Mouse (Mus musculus) E14TG2a.4 (cell line): Measurements from ENCODE around the gene Suz12.
A peak's percentile ranks its signal among the peaks of the same experiment; 100 is the strongest.
"Not testable (repeated sequence)": the region's sequence is repeated elsewhere in the genome, so short reads cannot be mapped to it uniquely, and the experiment has no call there.

ENCODE experiments used
- H3K27me3 ChIP-seq: 2 replicates; pipeline ENCODE4 v1.6.1; 2014; ENCODE audit warnings: low read length, control low read depth; ENCODE audit not compliant: insufficient read depth
- H3K36me3 ChIP-seq: 2 replicates; pipeline ENCODE4 v1.6.1; 2014; ENCODE audit warnings: low read length, control low read depth; ENCODE audit not compliant: insufficient read depth
- H3K4me1 ChIP-seq: replicated peaks from 2 replicates; pipeline ENCODE4 v1.6.1; 2014; ENCODE audit warnings: low read depth, low read length, control low read depth
- H3K4me3 ChIP-seq: replicated peaks from 2 replicates; pipeline ENCODE4 v1.5.1; 2014; ENCODE audit warnings: mild to moderate bottlenecking, low read length
- H3K9me3 ChIP-seq: 2 replicates; pipeline ENCODE4 v1.6.1; 2014; ENCODE audit warnings: low read length, control low read depth
- CTCF ChIP-seq: conservative IDR thresholded peaks from 2 replicates; pipeline ENCODE4 v1.5.1; 2014; ENCODE audit warnings: low read length
- NANOG ChIP-seq: IDR thresholded peaks from 2 replicates; pipeline ENCODE4 v1.6.1; 2014; ENCODE audit warnings: borderline replicate concordance, low read length, mixed read lengths
- POU5F1 ChIP-seq: IDR thresholded peaks from 2 replicates; pipeline ENCODE4 v1.6.1; 2014; ENCODE audit warnings: low read length, borderline replicate concordance

Gene Suz12

DNA sequence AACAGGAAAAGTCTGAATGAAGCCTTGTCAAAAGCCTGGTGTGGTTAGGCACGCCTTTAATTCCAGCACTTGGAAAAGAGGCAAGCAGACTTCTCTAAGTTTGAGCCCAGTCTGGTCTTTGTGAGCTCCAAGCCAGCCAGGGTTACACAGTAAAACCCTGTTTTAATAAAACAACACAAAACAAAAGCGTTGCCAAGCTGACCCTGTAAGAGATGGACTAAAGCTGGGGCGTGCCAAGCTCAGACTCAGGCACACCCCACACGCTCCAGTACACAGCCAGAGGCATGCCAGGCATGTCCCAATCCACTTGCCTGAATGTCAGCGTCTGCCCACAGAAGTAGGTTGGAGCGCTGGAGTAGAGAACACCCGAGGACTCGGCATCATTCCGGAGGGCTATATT, 63.2 kb downstream of the Suz12 start:
- no peak for TF ChIP-seq NANOG
- no peak for TF ChIP-seq POU5F1
- TF ChIP-seq CTCF: no peak
- no peak overlapping the region for H3K4me3 ChIP-seq
- H3K4me1 ChIP-seq: peaks cover 41% of the 10 kb centered on the region

DNA sequence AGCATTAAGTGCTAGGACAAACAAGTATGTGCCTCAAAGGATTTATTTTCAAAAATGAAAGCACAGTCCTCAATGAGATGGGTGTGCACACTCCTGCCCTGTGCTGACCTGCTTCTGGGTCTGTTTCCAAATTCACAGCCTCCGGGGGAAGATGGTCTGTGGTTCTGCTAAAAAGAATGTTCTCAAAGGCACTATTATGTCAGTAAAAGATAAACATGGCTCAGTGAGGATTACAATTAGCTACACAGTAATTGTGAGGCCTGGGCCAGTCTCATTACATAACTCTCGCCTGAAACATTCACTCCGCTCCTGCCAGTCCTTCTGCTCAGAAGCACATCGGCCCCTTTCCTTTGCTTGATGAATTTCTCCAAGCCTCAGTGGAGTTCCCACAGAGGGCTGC, 69.3 kb downstream of the Suz12 start:
- no peaks in the 10 kb centered on the region for H3K9me3 ChIP-seq
- peaks cover 12% of the 10 kb centered on the region for H3K4me1 ChIP-seq
- no peak for TF ChIP-seq CTCF
- no peak for TF ChIP-seq NANOG
- TF ChIP-seq POU5F1: no peak
- peaks cover 82% of the 10 kb centered on the region for H3K36me3 ChIP-seq
- H3K4me3 ChIP-seq: no peak overlapping the region
- H3K27me3 ChIP-seq: no peaks in the 10 kb centered on the region

More for the DNA sequence above, 63.2 kb downstream of the Suz12 start:
- Histone ChIP-seq H3K36me3 (peaks cover 97% of the 10 kb centered on the region), H3K27me3 (no peaks in the 10 kb centered on the region), H3K9me3 (no peaks in the 10 kb centered on the region)

DNA sequence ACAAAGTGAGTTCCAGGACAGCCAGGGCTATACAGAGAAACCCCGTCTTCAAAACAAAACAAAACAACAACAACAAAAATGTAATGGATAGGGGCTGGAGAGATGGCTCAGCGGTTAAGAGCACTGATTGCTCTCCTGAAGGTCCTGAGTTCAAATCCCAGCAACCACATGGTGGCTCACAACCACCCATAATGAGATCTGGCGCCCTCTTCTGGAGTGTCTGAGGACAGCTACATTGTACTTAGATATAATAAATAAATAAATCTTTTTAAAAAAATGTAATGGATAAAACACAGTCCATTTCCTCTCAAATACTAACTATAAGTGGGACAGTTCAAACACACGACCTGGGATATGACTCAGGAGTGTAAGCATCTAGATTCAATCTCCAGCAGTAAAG, 73.5 kb downstream of the Suz12 start:
- H3K4me3 ChIP-seq, H3K27me3 ChIP-seq, H3K9me3 ChIP-seq: not testable (repeated sequence)
- peaks cover 43% of the 10 kb centered on the region for H3K36me3 ChIP-seq
- TF ChIP-seq CTCF: peak; percentile 23
- H3K4me1 ChIP-seq: peaks cover 24% of the 10 kb centered on the region

DNA sequence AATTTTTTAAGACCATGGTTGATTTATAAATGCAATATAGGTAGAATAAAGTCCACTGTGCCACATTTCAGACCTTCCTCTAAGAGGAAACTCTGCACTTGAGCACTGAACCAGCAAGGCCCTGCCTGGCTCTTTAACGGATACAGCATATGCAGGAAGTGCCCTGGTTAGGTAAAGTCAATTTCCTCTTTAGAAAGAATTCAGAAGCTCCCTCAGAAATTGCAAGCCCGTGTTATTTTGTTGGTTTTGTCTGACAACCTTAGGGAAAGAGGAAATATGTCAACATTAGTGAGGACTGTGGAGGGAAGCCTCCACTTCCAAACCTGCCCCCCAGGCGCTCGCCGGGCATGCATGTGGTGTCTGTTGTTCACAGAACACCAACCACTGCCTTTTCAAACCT, 74.7 kb downstream of the Suz12 start:
- peaks cover 32% of the 10 kb centered on the region for H3K36me3 ChIP-seq
- TF ChIP-seq NANOG: no peak
- TF ChIP-seq POU5F1: no peak
- TF ChIP-seq CTCF: no peak
- no peak overlapping the region for H3K4me3 ChIP-seq
- H3K9me3 ChIP-seq: no peaks in the 10 kb centered on the region
- H3K4me1 ChIP-seq: peaks cover 24% of the 10 kb centered on the region
- H3K27me3 ChIP-seq: no peaks in the 10 kb centered on the region

DNA sequence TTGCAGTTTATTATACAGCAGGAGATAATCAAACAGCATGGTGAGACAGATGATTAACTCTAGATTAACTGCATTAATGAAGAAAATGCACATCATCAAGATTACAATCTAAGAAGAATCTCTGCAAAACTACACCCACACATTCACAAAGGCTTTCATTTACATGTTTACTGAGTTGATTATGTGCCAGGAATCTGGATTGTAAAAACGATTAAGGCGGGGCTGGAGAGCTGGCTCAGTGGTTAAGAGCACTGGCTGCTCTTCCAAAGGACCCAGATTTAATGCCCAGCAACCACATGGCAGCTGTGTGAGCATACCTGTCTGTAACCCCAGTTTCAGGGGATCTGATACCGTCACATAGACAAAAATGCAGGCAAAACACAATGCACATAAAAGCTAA, 76.9 kb downstream of the Suz12 start:
- Histone ChIP-seq H3K4me3 (no peak overlapping the region), H3K4me1 (peaks cover 37% of the 10 kb centered on the region), H3K36me3 (peaks cover 28% of the 10 kb centered on the region), H3K27me3 (no peaks in the 10 kb centered on the region), H3K9me3 (no peaks in the 10 kb centered on the region)
- TF ChIP-seq CTCF (no peak), NANOG (no peak), POU5F1 (no peak)

DNA sequence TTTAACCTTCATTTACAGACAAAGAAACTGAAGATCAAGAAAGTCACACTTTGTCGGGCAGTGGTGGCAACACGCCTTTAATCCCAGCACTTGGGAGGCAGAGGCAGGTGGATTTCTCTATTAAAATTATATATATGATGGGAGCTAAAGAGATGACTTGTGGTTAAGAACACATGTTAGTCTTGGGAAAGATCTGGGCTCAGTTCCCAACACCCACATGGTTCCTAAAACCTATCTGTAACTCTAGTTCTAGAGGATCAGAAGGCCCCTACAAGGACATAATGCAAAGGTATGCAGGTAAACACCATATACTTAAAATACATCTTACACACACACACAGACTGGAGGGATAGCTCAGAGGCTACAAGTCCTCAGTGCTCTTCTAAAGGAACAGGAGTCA, 78.1 kb downstream of the Suz12 start:
- Histone ChIP-seq H3K9me3 (no peaks in the 10 kb centered on the region), H3K36me3 (peaks cover 29% of the 10 kb centered on the region), H3K27me3 (no peaks in the 10 kb centered on the region), H3K4me3 (no peak overlapping the region), H3K4me1 (peaks cover 37% of the 10 kb centered on the region)
- TF ChIP-seq POU5F1 (no peak), NANOG (no peak), CTCF (no peak)

DNA sequence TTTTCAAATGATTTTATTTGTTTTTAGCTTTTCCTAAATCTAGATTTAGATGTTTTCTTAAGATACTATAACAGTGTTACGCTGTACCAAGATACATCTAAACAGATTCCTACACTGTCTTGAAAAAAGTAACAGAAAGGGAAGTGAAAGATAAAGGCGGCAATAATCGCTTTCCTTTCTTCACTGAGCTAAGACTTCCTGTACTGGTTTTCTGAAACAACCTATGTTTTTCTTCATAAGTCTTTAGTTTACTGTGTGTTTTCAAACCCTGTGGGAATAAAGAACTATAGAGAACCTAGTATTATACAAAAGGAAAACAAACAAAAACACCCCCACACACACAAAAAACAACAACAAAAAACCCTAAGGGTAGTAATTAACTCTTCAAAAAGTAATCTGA, 79.5 kb downstream of the Suz12 start:
- Histone ChIP-seq H3K36me3 (peaks cover 39% of the 10 kb centered on the region), H3K4me1 (peaks cover 40% of the 10 kb centered on the region), H3K27me3 (no peaks in the 10 kb centered on the region), H3K9me3 (no peaks in the 10 kb centered on the region), H3K4me3 (no peak overlapping the region)
- no peak for TF ChIP-seq NANOG
- TF ChIP-seq CTCF: no peak
- TF ChIP-seq POU5F1: no peak

DNA sequence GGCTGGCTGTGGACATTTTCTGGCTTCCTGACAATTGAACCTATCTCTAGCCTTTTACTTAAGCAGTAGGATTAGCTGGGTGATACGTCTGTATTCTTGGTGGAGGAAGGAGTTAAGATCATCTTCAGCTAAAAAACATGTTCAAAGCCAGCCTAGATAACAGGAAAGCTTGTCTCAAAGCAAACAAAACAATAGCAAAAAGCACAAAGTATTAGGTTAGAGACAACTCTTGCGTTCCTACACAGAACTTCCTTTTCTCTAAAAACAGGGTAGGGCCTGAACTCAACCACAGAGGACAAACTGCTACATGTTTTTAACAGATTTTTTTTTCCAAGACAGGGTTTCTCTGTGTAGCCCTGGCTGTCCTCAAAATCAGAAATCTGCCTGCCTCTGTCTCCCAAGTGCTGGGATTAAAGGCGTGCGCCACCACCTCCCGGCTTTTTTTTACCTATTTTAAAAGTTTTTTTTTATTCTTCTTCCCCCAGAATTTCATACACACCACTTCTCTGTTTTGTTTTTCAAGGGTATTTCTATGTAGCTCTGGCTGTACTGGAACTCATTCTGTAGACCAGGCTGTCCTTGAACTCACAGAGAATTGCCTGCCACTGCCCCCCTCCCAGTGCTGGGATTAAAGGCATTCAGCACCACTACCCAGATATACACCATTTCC, 82.8 kb downstream of the Suz12 start:
- no peaks in the 10 kb centered on the region for H3K9me3 ChIP-seq
- no peak for TF ChIP-seq CTCF
- no peak for TF ChIP-seq NANOG
- no peak for TF ChIP-seq POU5F1
- H3K27me3 ChIP-seq: no peaks in the 10 kb centered on the region
- H3K4me3 ChIP-seq: no peak overlapping the region
- H3K36me3 ChIP-seq: peaks cover 55% of the 10 kb centered on the region
- H3K4me1 ChIP-seq: peaks cover 47% of the 10 kb centered on the region
